Mouse (Mus musculus): ENCODE measurements around the gene Esp24.
"Not testable (repeated sequence)": the region's sequence is repeated elsewhere in the genome, so short reads cannot be mapped to it uniquely, and the experiment has no call there.

Esp24 gene

DNA sequence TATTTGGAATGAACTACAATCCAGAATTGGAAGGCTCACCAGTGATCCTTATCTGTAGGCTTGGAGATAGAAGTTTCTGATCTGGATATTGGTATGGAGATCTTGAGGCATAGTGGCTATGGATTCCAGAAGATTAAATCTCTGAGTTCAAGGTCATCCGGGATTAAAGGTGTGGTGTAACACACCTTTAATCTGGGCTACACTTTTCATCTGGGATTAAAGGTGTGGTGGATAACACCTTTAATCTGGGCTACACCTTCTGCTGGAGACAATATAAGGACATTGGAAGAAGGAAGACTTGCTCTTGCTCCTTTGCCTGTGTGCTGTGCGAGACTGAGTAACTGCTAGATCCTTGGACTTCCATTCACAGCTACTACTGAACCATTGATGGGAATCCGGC is at the start of gene Esp24:
Gene Esp24 (plus strand): TSS at position 301 of the 400 bp plus-strand sequence.
- in situ Hi-C loops (cut with MseI, MboI) = not testable (repeated sequence)

- in situ Hi-C loops (cut with MseI, MboI) = no loop called here
These were observed 26.6 kb upstream of the Esp24 start for GRCm38 (mm10) chr17:39009846-39010245.

- in situ Hi-C loops (cut with MseI, MboI) = no loop called here
These were observed 25.5 kb upstream of the Esp24 start for GRCm38 (mm10) chr17:39010675-39011638.

DNA sequence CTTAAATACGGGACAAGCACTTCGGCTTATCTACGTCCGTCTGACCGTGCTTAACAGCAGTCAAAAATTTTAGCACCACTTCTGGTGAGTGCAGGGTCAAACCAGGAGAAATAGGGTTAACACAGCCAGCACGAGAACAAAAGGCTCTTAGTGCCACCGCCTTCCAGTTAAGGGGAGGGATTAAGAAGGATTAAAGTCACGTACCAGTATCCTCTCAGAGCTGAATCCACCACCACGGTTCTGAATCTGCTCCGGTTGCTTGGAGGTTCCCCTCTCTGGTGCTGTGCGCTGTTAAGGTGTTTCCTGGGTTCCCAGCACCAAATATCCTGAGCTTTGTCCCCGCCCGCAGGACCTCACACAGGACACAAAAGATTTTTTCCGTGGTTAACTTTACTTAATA is 19.3 kb upstream of the Esp24 start:
- in situ Hi-C loops (cut with MseI, MboI) = no loop called here

DNA sequence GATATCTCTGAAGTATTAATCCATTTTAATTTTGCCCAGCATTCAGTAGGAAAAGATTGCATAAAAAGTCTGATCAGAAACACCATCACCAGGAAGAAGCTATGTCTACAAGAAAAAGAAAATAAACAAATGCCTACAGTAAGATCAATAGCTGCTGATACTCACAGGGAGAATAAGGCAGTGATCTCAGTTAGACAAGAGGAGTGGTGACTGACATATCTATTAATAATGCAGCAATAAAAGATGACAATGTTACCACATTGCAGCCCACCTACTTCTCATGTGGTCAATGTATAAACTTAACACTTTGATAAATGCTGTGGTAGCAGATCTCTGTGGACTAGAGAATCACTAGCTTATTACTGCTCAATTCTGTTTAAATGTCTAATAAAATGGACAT is 6.7 kb downstream of the Esp24 start, which contains the start of gene Gm21903:
Gene Gm21903 (minus strand): TSS at position 101 of the 400 bp plus-strand sequence.
- in situ Hi-C loops (cut with MseI, MboI) = no loop called here

GRCm38 (mm10) chr17:39063641-39064040 is 27.1 kb downstream of the Esp24 start:
- in situ Hi-C loops (cut with MseI, MboI) = no loop called here

DNA sequence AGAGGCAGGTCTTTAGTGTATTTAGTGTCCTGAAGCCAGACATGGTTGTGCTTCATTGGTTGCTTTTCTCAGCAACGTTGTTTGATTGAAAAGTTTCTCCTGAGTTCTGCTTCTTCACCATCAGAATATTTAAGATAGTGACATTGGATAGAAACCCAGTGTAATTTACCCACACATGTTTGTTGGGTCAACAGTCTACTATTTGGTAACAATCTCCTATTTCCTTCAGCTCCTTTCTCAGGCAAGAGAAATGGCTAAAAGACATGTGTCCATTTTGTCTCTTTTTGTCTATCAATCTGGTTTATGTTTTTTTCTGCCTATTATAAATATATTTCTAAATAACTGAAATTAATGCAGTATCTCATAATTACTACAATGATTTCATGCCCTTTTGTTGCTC is 40.4 kb downstream of the Esp24 start, which contains the start of gene Esp23:
Gene Esp23 (minus strand): TSS at position 101 of the 400 bp plus-strand sequence.
- in situ Hi-C loops (cut with MseI, MboI) = no loop called here
